Mouse (Mus musculus) mature B cell (primary cell): ENCODE results near the gene Crybg2.

Experiments used
- in situ Hi-C: fragments of 300-500 bp; cut with MboI; formaldehyde crosslinking; loops from 2 replicates; pipeline ENCODE4 v1.14.3; 2019

Crybg2 gene

GRCm38 (mm10) chr4:134119644-134120043 is 59.0 kb downstream of the Crybg2 start:
- in situ Hi-C loops, result no loop called here

GRCm38 (mm10) chr4:134120192-134120805 is 59.7 kb downstream of the Crybg2 start:
- in situ Hi-C loops, result no loop called here

- in situ Hi-C loops, result no loop called here
Measured at GRCm38 (mm10) chr4:134120916-134121315, 60.3 kb downstream of the Crybg2 start.

GRCm38 (mm10) chr4:134121571-134121970 is 61.0 kb downstream of the Crybg2 start:
- in situ Hi-C loops, result no loop called here

GRCm38 (mm10) chr4:134122281-134122680 is 61.7 kb downstream of the Crybg2 start:
- in situ Hi-C loops, result no loop called here

GRCm38 (mm10) chr4:134123147-134123546 is 62.5 kb downstream of the Crybg2 start:
- in situ Hi-C loops, result no loop called here

- in situ Hi-C loops, result no loop called here
Measured at GRCm38 (mm10) chr4:134123680-134124551, 63.3 kb downstream of the Crybg2 start.

- in situ Hi-C loops, result loop anchor here (5.0 kb wide), 1 partner anchor 33 kb away; no protein-coding TSS in a partner anchor
Measured at GRCm38 (mm10) chr4:134125383-134126060, 64.9 kb downstream of the Crybg2 start.

- in situ Hi-C loops, result loop anchor here (5.0 kb wide), 1 partner anchor 34 kb away; no protein-coding TSS in a partner anchor
Measured at GRCm38 (mm10) chr4:134126300-134127120, 65.9 kb downstream of the Crybg2 start.

GRCm38 (mm10) chr4:134127121-134127455 is 66.5 kb downstream of the Crybg2 start:
- in situ Hi-C loops, result loop anchor here (5.0 kb wide), 1 partner anchor 35 kb away; no protein-coding TSS in a partner anchor

- in situ Hi-C loops, result loop anchor here (5.0 kb wide), 1 partner anchor 35 kb away; no protein-coding TSS in a partner anchor
Measured at GRCm38 (mm10) chr4:134127793-134128192, 67.2 kb downstream of the Crybg2 start.

GRCm38 (mm10) chr4:134128221-134128982 is 67.8 kb downstream of the Crybg2 start, which contains the start of gene Sh3bgrl3:
Gene Sh3bgrl3, minus strand, starts transcription at chr4:134128789.
- in situ Hi-C loops, result loop anchor here (5.0 kb wide), 1 partner anchor 36 kb away; no protein-coding TSS in a partner anchor

GRCm38 (mm10) chr4:134128983-134129362 is 68.4 kb downstream of the Crybg2 start:
- in situ Hi-C loops, result loop anchor here (5.0 kb wide), 1 partner anchor 37 kb away; no protein-coding TSS in a partner anchor

GRCm38 (mm10) chr4:134129482-134129881 is 68.9 kb downstream of the Crybg2 start:
- in situ Hi-C loops, result loop anchor here (5.0 kb wide), 1 partner anchor 37 kb away; no protein-coding TSS in a partner anchor

- in situ Hi-C loops, result loop anchor here (5.0 kb wide), 1 partner anchor 95 kb away; no protein-coding TSS in a partner anchor
Measured at GRCm38 (mm10) chr4:134132117-134132516, 71.5 kb downstream of the Crybg2 start.

GRCm38 (mm10) chr4:134132519-134133095 is 72.0 kb downstream of the Crybg2 start:
- in situ Hi-C loops, result loop anchor here (5.0 kb wide), 1 partner anchor 95 kb away; no protein-coding TSS in a partner anchor

- in situ Hi-C loops, result no loop called here
Measured at GRCm38 (mm10) chr4:134136280-134136926, 75.8 kb downstream of the Crybg2 start.

- in situ Hi-C loops, result no loop called here
Measured at GRCm38 (mm10) chr4:134138857-134139256, 78.2 kb downstream of the Crybg2 start.
